Mouse (Mus musculus) lung, adult 2 months (tissue): ENCODE results near the gene 4921530L21Rik.

ENCODE experiments used
- CTCF ChIP-seq: fragments of 200-500 bp; IDR thresholded peaks from 2 replicates; pipeline ENCODE4 v1.5.1; 2011; ENCODE audit warnings: mild to moderate bottlenecking, low read length, control low read depth; ENCODE audit not compliant: insufficient read depth
- POLR2A ChIP-seq: fragments of 200-500 bp; IDR thresholded peaks from 2 replicates; pipeline ENCODE4 v1.6.1; 2011; ENCODE audit warnings: low read depth, mild to moderate bottlenecking, control low read depth, low read length, borderline replicate concordance; ENCODE audit errors: extremely low read depth

DNA sequence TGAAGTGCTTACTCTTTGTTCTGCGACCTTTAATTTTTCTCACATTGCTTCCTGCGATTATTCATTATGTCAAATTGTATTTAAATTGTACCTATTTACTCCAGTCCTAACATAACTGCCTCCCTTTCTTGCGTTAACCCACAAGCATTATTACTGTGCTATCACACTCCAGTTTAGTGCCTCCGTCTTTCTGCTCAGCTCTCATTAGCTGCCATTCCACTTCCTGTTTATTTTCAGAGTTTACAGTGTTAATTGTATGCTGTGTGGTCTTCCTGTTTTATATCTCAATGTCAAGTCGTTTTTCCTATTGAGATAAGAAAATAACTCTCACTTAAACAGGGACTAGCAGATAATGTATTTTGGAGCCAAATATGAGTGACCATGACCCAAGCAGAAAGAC lies 9.0 kb upstream of the 4921530L21Rik start:
- TF ChIP-seq CTCF, result no peak
- no peak for TF ChIP-seq POLR2A
